Mouse (Mus musculus) forebrain, embryonic 14.5 days (tissue): Measurements from ENCODE around the gene Pla2g2c. TPM values are rescaled to one million over a fixed set of nuclear protein-coding genes. Genes with fewer than 3 reads are reported as not detected.
A peak's percentile ranks its signal among the peaks of the same experiment; 100 is the strongest.

ENCODE experiments used
- ATAC-seq: fragments of 200-750 bp; cut with Nextera tagmentation; 2 replicates; pipeline ENCODE4 v1.8.0; 2017; ENCODE audit warnings: mild to moderate bottlenecking, moderate library complexity
- DNase-seq: peaks from one replicate; pipeline ENCODE4 v3.0.0-alpha.2; 2015; ENCODE audit warnings: low spot score
- H3K27ac ChIP-seq: fragments of 300-500 bp; sonication (generic); 2 replicates; pipeline ENCODE4 v1.5.1; 2014; ENCODE audit warnings: low read depth, mild to moderate bottlenecking, control low read depth, low read length, moderate library complexity
- H3K27me3 ChIP-seq: fragments of 300-500 bp; sonication (generic); replicated peaks from 2 replicates; pipeline ENCODE4 v1.6.1; 2014; ENCODE audit warnings: low read length, control low read depth, mixed read lengths; ENCODE audit not compliant: control insufficient read depth, insufficient read depth
- H3K36me3 ChIP-seq: fragments of 300-500 bp; sonication (generic); 2 replicates; pipeline ENCODE4 v1.6.1; 2014; ENCODE audit warnings: low read length, control low read depth; ENCODE audit not compliant: control insufficient read depth, insufficient read depth
- H3K4me1 ChIP-seq: fragments of 300-500 bp; sonication (generic); 2 replicates; pipeline ENCODE4 v1.6.1; 2014; ENCODE audit warnings: antibody characterized with exemption, low read length, control low read depth; ENCODE audit not compliant: control insufficient read depth, insufficient read depth
- H3K4me2 ChIP-seq: fragments of 300-500 bp; sonication (generic); 2 replicates; pipeline ENCODE4 v1.6.1; 2014; ENCODE audit warnings: mild to moderate bottlenecking, control low read depth, low read length
- H3K4me3 ChIP-seq: fragments of 300-500 bp; sonication (generic); 2 replicates; pipeline ENCODE4 v1.5.1; 2014; ENCODE audit warnings: low read depth, low read length, control low read depth
- H3K9ac ChIP-seq: fragments of 300-500 bp; sonication (generic); 2 replicates; pipeline ENCODE4 v1.6.1; 2014; ENCODE audit warnings: mild to moderate bottlenecking, low read length, control low read depth, moderate library complexity
- H3K9me3 ChIP-seq: fragments of 300-500 bp; sonication (generic); replicated peaks from 2 replicates; pipeline ENCODE4 v1.6.1; 2016; ENCODE audit warnings: low read length, control low read depth, mixed read lengths; ENCODE audit not compliant: control insufficient read depth
- WGBS: fragments of 180-500 bp; shearing (Covaris S2); extraction: QIAGEN DNeasy Blood & Tissue Kit; methylation state at CpG from one replicate; pipeline ENCODE4 v1.1.7; 2014; 5-methylcytosine and 5-hydroxymethylcytosine counted together
- polyA plus RNA-seq: library from polyadenylated mRNA; unstranded; fragments of >200 nt; fragmentation: Nextera tagmentation; extraction: Ambion mirVana; gene quantifications from 2 replicates; pipeline ENCODE4 v1.2.1, GENCODE M21; 2014

Gene Pla2g2c
- polyA plus RNA-seq, 1 experiment from 2014 or later = 0.28 TPM

DNA sequence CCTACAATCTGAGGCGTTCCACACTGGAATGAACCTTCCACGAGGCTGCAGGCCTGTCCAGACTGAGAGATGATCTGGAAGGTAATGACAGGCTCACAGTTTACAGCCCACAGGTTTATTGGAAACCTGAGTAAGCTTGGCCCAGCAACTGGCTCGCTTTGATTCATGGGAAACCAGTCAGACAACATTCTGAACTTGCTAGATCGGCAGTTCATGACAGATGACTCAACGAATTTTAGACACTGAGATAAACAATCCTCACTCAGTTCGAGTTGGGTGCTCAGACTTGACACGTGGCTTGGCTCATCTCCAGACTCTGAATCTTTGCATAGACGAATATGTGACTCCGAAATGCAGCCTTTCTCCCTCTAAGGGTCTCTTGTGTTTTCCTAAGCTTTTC is 68.0 kb downstream of the Pla2g2c start:
- DNase-seq = peak; percentile 13
- 73% methylated on average over 9 of the region's 9 CpGs for WGBS

GRCm38 (mm10) chr4:138793276-138793675 is 68.7 kb downstream of the Pla2g2c start:
- ATAC-seq = no peak

More for the DNA sequence above, 68.0 kb downstream of the Pla2g2c start:
- H3K9ac ChIP-seq = no peak overlapping the region
- no peaks in the 10 kb centered on the region for H3K9me3 ChIP-seq
- H3K27me3 ChIP-seq = no peaks in the 10 kb centered on the region
- H3K27ac ChIP-seq = no peak overlapping the region
- no peak for ATAC-seq
- H3K4me2 ChIP-seq = no peak overlapping the region
- H3K36me3 ChIP-seq = no peaks in the 10 kb centered on the region
- no peak overlapping the region for H3K4me3 ChIP-seq
- no peaks in the 10 kb centered on the region for H3K4me1 ChIP-seq

DNA sequence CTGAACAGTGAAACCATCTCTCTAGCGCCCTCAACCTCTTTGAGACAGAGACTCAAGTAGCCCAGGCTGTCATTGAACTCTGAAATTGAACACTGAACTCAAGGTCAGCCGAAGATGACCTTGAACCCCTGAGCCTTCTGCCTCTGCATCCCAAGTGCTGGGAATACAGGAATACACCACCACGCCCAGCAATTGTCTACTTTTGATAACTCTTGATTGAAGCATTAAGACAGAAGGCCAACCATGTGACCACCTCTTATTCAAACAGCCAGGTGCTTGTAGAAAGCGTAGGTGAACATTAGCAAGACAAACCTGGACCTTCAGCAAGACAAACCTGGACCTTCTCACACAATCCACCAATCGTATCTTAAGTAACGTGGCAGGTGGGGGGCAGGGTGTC is 69.8 kb downstream of the Pla2g2c start:
- Histone ChIP-seq H3K9me3 (no peaks in the 10 kb centered on the region), H3K4me1 (no peaks in the 10 kb centered on the region), H3K4me2 (no peak overlapping the region), H3K27me3 (no peaks in the 10 kb centered on the region), H3K36me3 (no peaks in the 10 kb centered on the region), H3K27ac (no peak overlapping the region), H3K4me3 (no peak overlapping the region), H3K9ac (no peak overlapping the region)
- 82% methylated on average over 6 of the region's 6 CpGs for WGBS
- DNase-seq = no peak
- ATAC-seq = no peak

More at GRCm38 (mm10) chr4:138793276-138793675, 68.7 kb downstream of the Pla2g2c start:
- no peaks in the 10 kb centered on the region for H3K36me3 ChIP-seq
- H3K9me3 ChIP-seq = no peaks in the 10 kb centered on the region
- H3K9ac ChIP-seq = no peak overlapping the region
- H3K4me2 ChIP-seq = no peak overlapping the region
- H3K27me3 ChIP-seq = no peaks in the 10 kb centered on the region
- no peak overlapping the region for H3K27ac ChIP-seq
- H3K4me3 ChIP-seq = no peak overlapping the region
- WGBS = 62% methylated on average over 2 of the region's 2 CpGs
- H3K4me1 ChIP-seq = no peaks in the 10 kb centered on the region
- peak; percentile 46 for DNase-seq

Other genes with a start within 250 kb of the Pla2g2c start
- 0.30 and 1.6 TPM in 2 replicates for gene Vwa5b1, start 88.9 kb upstream of the Pla2g2c start, polyA plus RNA-seq
- 3.3 and 3.4 TPM in 2 replicates for gene Ubxn10, start 12.4 kb downstream of the Pla2g2c start, polyA plus RNA-seq
- 0.09 TPM in 1 of 2 replicates, not detected in the other for gene Pla2g2f, start 32.8 kb downstream of the Pla2g2c start, polyA plus RNA-seq
- 0.17 and 0.24 TPM in 2 replicates for gene Pla2g2d, start 50.9 kb downstream of the Pla2g2c start, polyA plus RNA-seq
- 0.67 and 1.0 TPM in 2 replicates for gene Pla2g5, start 138.7 kb downstream of the Pla2g2c start, polyA plus RNA-seq
- not detected in 2 replicates for gene Gm13030, start 149.2 kb downstream of the Pla2g2c start, polyA plus RNA-seq
- gene Pla2g2e, start 153.2 kb downstream of the Pla2g2c start, polyA plus RNA-seq = not detected in 2 replicates
- 2.3 and 2.4 TPM in 2 replicates for gene Otud3, start 189.2 kb downstream of the Pla2g2c start, polyA plus RNA-seq
- gene Rnf186, start 242.3 kb downstream of the Pla2g2c start, polyA plus RNA-seq = not detected in 2 replicates
- gene Tmco4, start 248.1 kb downstream of the Pla2g2c start, polyA plus RNA-seq = 0.68 and 0.70 TPM in 2 replicates